Mouse (Mus musculus): ENCODE data around the gene Tpr. TPM values are rescaled to one million over a fixed set of nuclear protein-coding genes. Genes with fewer than 3 reads are reported as not detected.

The Tpr gene
- polyA plus RNA-seq, 1 experiment from 2014 or later, result 144 TPM

GRCm38 (mm10) chr1:150426216-150426615 lies 33.6 kb downstream of the Tpr start:
- DNase-seq (ENCODE audit: low spot score) (no peak), ATAC-seq (ENCODE audit: low read depth) (no peak)
- no peak overlapping the region for H3K4me3 ChIP-seq (ENCODE audit: low read depth, low read length)
- H3K4me2 ChIP-seq (ENCODE audit: low read depth, low read length), result no peak overlapping the region
- no peaks in the 10 kb centered on the region for H3K9me3 ChIP-seq (ENCODE audit: control insufficient read depth, low read length)
- H3K27me3 ChIP-seq (replicated peaks; ENCODE audit: control insufficient read depth, insufficient read depth, low read length), result no peaks in the 10 kb centered on the region
- no peak overlapping the region for H3K27ac ChIP-seq (replicated peaks; ENCODE audit: low read depth, low read length)
- WGBS, result 65% methylated on average over 3 of the region's 3 CpGs
- H3K9ac ChIP-seq (ENCODE audit: low read depth, low read length), result no peak overlapping the region
- peaks cover 90% of the 10 kb centered on the region for H3K36me3 ChIP-seq (ENCODE audit: control insufficient read depth, insufficient read depth, low read length)
- no peaks in the 10 kb centered on the region for H3K4me1 ChIP-seq (ENCODE audit: control insufficient read depth, insufficient read depth, low read length)

- H3K27me3 ChIP-seq (replicated peaks; ENCODE audit: control insufficient read depth, insufficient read depth, low read length), result no peaks in the 10 kb centered on the region
- 89% methylated on average over 3 of the region's 3 CpGs for WGBS
- H3K4me3 ChIP-seq (ENCODE audit: low read depth, low read length), result no peak overlapping the region
- no peaks in the 10 kb centered on the region for H3K9me3 ChIP-seq (ENCODE audit: control insufficient read depth, low read length)
- H3K4me1 ChIP-seq (ENCODE audit: control insufficient read depth, insufficient read depth, low read length), result no peaks in the 10 kb centered on the region
- H3K36me3 ChIP-seq (ENCODE audit: control insufficient read depth, insufficient read depth, low read length), result peaks cover 86% of the 10 kb centered on the region
- no peak overlapping the region for H3K9ac ChIP-seq (ENCODE audit: low read depth, low read length)
- H3K27ac ChIP-seq (replicated peaks; ENCODE audit: low read depth, low read length), result no peak overlapping the region
- H3K4me2 ChIP-seq (ENCODE audit: low read depth, low read length), result no peak overlapping the region
- DNase-seq (ENCODE audit: low spot score) (no peak), ATAC-seq (ENCODE audit: low read depth) (no peak)
Measured at GRCm38 (mm10) chr1:150438641-150439040, 46.0 kb downstream of the Tpr start.

- DNase-seq (ENCODE audit: low spot score) (no peak), ATAC-seq (ENCODE audit: low read depth) (no peak)
- peaks cover 86% of the 10 kb centered on the region for H3K36me3 ChIP-seq (ENCODE audit: control insufficient read depth, insufficient read depth, low read length)
- 67% methylated on average over 4 of the region's 4 CpGs for WGBS
- no peaks in the 10 kb centered on the region for H3K27me3 ChIP-seq (replicated peaks; ENCODE audit: control insufficient read depth, insufficient read depth, low read length)
- H3K9ac ChIP-seq (ENCODE audit: low read depth, low read length), result no peak overlapping the region
- no peak overlapping the region for H3K4me2 ChIP-seq (ENCODE audit: low read depth, low read length)
- no peak overlapping the region for H3K27ac ChIP-seq (replicated peaks; ENCODE audit: low read depth, low read length)
- no peaks in the 10 kb centered on the region for H3K9me3 ChIP-seq (ENCODE audit: control insufficient read depth, low read length)
- no peak overlapping the region for H3K4me3 ChIP-seq (ENCODE audit: low read depth, low read length)
- no peaks in the 10 kb centered on the region for H3K4me1 ChIP-seq (ENCODE audit: control insufficient read depth, insufficient read depth, low read length)
Measured at GRCm38 (mm10) chr1:150441731-150442130, 49.1 kb downstream of the Tpr start.

GRCm38 (mm10) chr1:150458977-150459376 lies 66.3 kb downstream of the Tpr start:
- Histone ChIP-seq H3K4me1 (ENCODE audit: control insufficient read depth, insufficient read depth, low read length) (no peaks in the 10 kb centered on the region), H3K27me3 (replicated peaks; ENCODE audit: control insufficient read depth, insufficient read depth, low read length) (no peaks in the 10 kb centered on the region), H3K9me3 (ENCODE audit: control insufficient read depth, low read length) (no peaks in the 10 kb centered on the region), H3K36me3 (ENCODE audit: control insufficient read depth, insufficient read depth, low read length) (no peaks in the 10 kb centered on the region), H3K4me3 (ENCODE audit: low read depth, low read length) (no peak overlapping the region), H3K9ac (ENCODE audit: low read depth, low read length) (no peak overlapping the region), H3K4me2 (ENCODE audit: low read depth, low read length) (no peak overlapping the region), H3K27ac (replicated peaks; ENCODE audit: low read depth, low read length) (no peak overlapping the region)
- ATAC-seq (ENCODE audit: low read depth) (no peak), DNase-seq (ENCODE audit: low spot score) (no peak)
- 89% methylated on average over 5 of the region's 5 CpGs for WGBS

GRCm38 (mm10) chr1:150459599-150459998 lies 67.0 kb downstream of the Tpr start:
- no peak overlapping the region for H3K4me2 ChIP-seq (ENCODE audit: low read depth, low read length)
- no peak overlapping the region for H3K27ac ChIP-seq (replicated peaks; ENCODE audit: low read depth, low read length)
- H3K4me1 ChIP-seq (ENCODE audit: control insufficient read depth, insufficient read depth, low read length), result no peaks in the 10 kb centered on the region
- no peak overlapping the region for H3K9ac ChIP-seq (ENCODE audit: low read depth, low read length)
- DNase-seq (ENCODE audit: low spot score) (no peak), ATAC-seq (ENCODE audit: low read depth) (no peak)
- 80% methylated on average over 3 of the region's 3 CpGs for WGBS
- H3K27me3 ChIP-seq (replicated peaks; ENCODE audit: control insufficient read depth, insufficient read depth, low read length), result no peaks in the 10 kb centered on the region
- H3K4me3 ChIP-seq (ENCODE audit: low read depth, low read length), result no peak overlapping the region
- H3K9me3 ChIP-seq (ENCODE audit: control insufficient read depth, low read length), result no peaks in the 10 kb centered on the region
- H3K36me3 ChIP-seq (ENCODE audit: control insufficient read depth, insufficient read depth, low read length), result no peaks in the 10 kb centered on the region

GRCm38 (mm10) chr1:150460595-150460994 lies 68.0 kb downstream of the Tpr start:
- H3K9ac ChIP-seq (ENCODE audit: low read depth, low read length), result no peak overlapping the region
- no peak for DNase-seq (ENCODE audit: low spot score)
- no peak overlapping the region for H3K4me2 ChIP-seq (ENCODE audit: low read depth, low read length)
- ATAC-seq (ENCODE audit: low read depth), result no peak
- H3K4me1 ChIP-seq (ENCODE audit: control insufficient read depth, insufficient read depth, low read length), result no peaks in the 10 kb centered on the region
- H3K9me3 ChIP-seq (ENCODE audit: control insufficient read depth, low read length), result no peaks in the 10 kb centered on the region
- no peaks in the 10 kb centered on the region for H3K36me3 ChIP-seq (ENCODE audit: control insufficient read depth, insufficient read depth, low read length)
- H3K27ac ChIP-seq (replicated peaks; ENCODE audit: low read depth, low read length), result no peak overlapping the region
- WGBS, result 56% methylated on average over 7 of the region's 7 CpGs
- no peaks in the 10 kb centered on the region for H3K27me3 ChIP-seq (replicated peaks; ENCODE audit: control insufficient read depth, insufficient read depth, low read length)
- H3K4me3 ChIP-seq (ENCODE audit: low read depth, low read length), result no peak overlapping the region

- H3K27me3 ChIP-seq (replicated peaks; ENCODE audit: control insufficient read depth, insufficient read depth, low read length), result no peaks in the 10 kb centered on the region
- ATAC-seq (ENCODE audit: low read depth) (no peak), DNase-seq (ENCODE audit: low spot score) (no peak)
- H3K4me3 ChIP-seq (ENCODE audit: low read depth, low read length), result no peak overlapping the region
- H3K4me1 ChIP-seq (ENCODE audit: control insufficient read depth, insufficient read depth, low read length), result no peaks in the 10 kb centered on the region
- H3K36me3 ChIP-seq (ENCODE audit: control insufficient read depth, insufficient read depth, low read length), result no peaks in the 10 kb centered on the region
- H3K9me3 ChIP-seq (ENCODE audit: control insufficient read depth, low read length), result no peaks in the 10 kb centered on the region
- H3K4me2 ChIP-seq (ENCODE audit: low read depth, low read length), result no peak overlapping the region
- 69% methylated on average over 5 of the region's 5 CpGs for WGBS
- no peak overlapping the region for H3K9ac ChIP-seq (ENCODE audit: low read depth, low read length)
- H3K27ac ChIP-seq (replicated peaks; ENCODE audit: low read depth, low read length), result no peak overlapping the region
Measured at GRCm38 (mm10) chr1:150463068-150463467, 70.4 kb downstream of the Tpr start.

- no peaks in the 10 kb centered on the region for H3K9me3 ChIP-seq (ENCODE audit: control insufficient read depth, low read length)
- no peaks in the 10 kb centered on the region for H3K4me1 ChIP-seq (ENCODE audit: control insufficient read depth, insufficient read depth, low read length)
- H3K4me2 ChIP-seq (ENCODE audit: low read depth, low read length), result no peak overlapping the region
- no peak overlapping the region for H3K9ac ChIP-seq (ENCODE audit: low read depth, low read length)
- H3K27me3 ChIP-seq (replicated peaks; ENCODE audit: control insufficient read depth, insufficient read depth, low read length), result no peaks in the 10 kb centered on the region
- no peaks in the 10 kb centered on the region for H3K36me3 ChIP-seq (ENCODE audit: control insufficient read depth, insufficient read depth, low read length)
- H3K4me3 ChIP-seq (ENCODE audit: low read depth, low read length), result no peak overlapping the region
- WGBS, result 78% methylated on average over 4 of the region's 4 CpGs
- ATAC-seq (ENCODE audit: low read depth) (no peak), DNase-seq (ENCODE audit: low spot score) (no peak)
- no peak overlapping the region for H3K27ac ChIP-seq (replicated peaks; ENCODE audit: low read depth, low read length)
Measured at GRCm38 (mm10) chr1:150463691-150464090, 71.1 kb downstream of the Tpr start.

GRCm38 (mm10) chr1:150465364-150465763 lies 72.7 kb downstream of the Tpr start:
- Histone ChIP-seq H3K4me2 (ENCODE audit: low read depth, low read length) (no peak overlapping the region), H3K9me3 (ENCODE audit: control insufficient read depth, low read length) (no peaks in the 10 kb centered on the region), H3K4me1 (ENCODE audit: control insufficient read depth, insufficient read depth, low read length) (no peaks in the 10 kb centered on the region), H3K27me3 (replicated peaks; ENCODE audit: control insufficient read depth, insufficient read depth, low read length) (no peaks in the 10 kb centered on the region), H3K9ac (ENCODE audit: low read depth, low read length) (no peak overlapping the region), H3K4me3 (ENCODE audit: low read depth, low read length) (no peak overlapping the region), H3K36me3 (ENCODE audit: control insufficient read depth, insufficient read depth, low read length) (no peaks in the 10 kb centered on the region), H3K27ac (replicated peaks; ENCODE audit: low read depth, low read length) (no peak overlapping the region)
- 75% methylated on average over 10 of the region's 10 CpGs for WGBS
- ATAC-seq (ENCODE audit: low read depth), result no peak
- no peak for DNase-seq (ENCODE audit: low spot score)

Data from embryonic facial prominence, embryonic 14.5 days (tissue).